Mouse (Mus musculus) olfactory bulb, adult 2 months (tissue): ENCODE results near the gene Mesp2.

Experiments used
- CTCF ChIP-seq: fragments of 200-500 bp; IDR thresholded peaks from 2 replicates; pipeline ENCODE4 v1.5.1; 2012; ENCODE audit warnings: low read depth, mild to moderate bottlenecking, low read length, moderate library complexity; ENCODE audit not compliant: insufficient read depth
- POLR2A ChIP-seq: fragments of 200-500 bp; IDR thresholded peaks from 2 replicates; pipeline ENCODE4 v1.6.1; 2012; ENCODE audit warnings: mild to moderate bottlenecking, low read depth, low read length, moderate library complexity; ENCODE audit not compliant: insufficient read depth

- TF ChIP-seq CTCF (no peak), POLR2A (no peak)
Measured at GRCm38 (mm10) chr7:79858956-79859630, 48.6 kb downstream of the Mesp2 start.
